Mouse (Mus musculus): Measurements from ENCODE around the gene Gm38394. TPM values are rescaled to one million over a fixed set of nuclear protein-coding genes. Genes with fewer than 3 reads are reported as not detected.

Gene Gm38394
- polyA plus RNA-seq, 1 experiment from 2014 or later = 10.4 TPM

DNA sequence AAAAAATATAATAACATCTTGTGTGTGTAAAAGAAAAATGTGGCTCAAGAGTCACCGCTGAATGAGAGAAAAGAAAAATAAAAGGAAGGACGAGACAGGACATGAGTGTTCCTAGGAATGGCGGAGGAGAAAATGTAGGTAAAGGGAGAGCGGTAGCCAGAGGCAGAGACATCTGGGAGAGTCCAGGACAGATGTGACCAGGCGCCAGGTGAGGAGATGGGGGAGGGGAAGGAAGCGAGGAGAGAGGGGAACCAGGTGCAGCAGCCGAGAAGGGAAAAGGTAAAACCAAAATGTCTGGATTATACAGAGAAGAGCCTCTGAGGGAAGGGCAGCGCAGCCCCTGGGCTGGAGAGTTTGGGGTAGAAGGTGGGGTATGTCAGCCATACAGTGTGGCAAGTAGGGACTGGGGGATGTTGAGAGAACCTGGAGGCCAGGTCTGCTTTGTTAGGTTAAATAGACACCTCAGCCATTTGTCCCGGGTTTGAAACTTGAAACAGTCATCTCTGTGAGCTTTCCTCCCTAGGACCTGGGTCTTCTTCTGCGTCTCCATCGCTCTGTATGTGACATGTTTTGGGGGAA, 32.5 kb upstream of the Gm38394 start:
- Histone ChIP-seq H3K4me1 (replicated peaks; ENCODE audit: control insufficient read depth, insufficient read depth, low read length) (no peaks in the 10 kb centered on the region; the same call in 1 of the 2 replicates), H3K36me3 (ENCODE audit: control insufficient read depth, insufficient read depth, low read length) (no peaks in the 10 kb centered on the region), H3K27ac (ENCODE audit: low read depth, low read length) (no peak overlapping the region), H3K9ac (ENCODE audit: low read depth, low read length) (no peak overlapping the region), H3K4me2 (replicated peaks; ENCODE audit: low read depth, low read length) (no peak overlapping the region), H3K27me3 (ENCODE audit: control insufficient read depth, insufficient read depth, low read length) (no peaks in the 10 kb centered on the region), H3K9me3 (ENCODE audit: control insufficient read depth, low read length) (no peaks in the 10 kb centered on the region), H3K4me3 (ENCODE audit: low read depth, low read length) (no peak overlapping the region)
- no peak for ATAC-seq (ENCODE audit: low FRiP score)
- DNase-seq (ENCODE audit: low spot score) = no peak
- WGBS = 65% methylated on average over 11 of the region's 11 CpGs

DNA sequence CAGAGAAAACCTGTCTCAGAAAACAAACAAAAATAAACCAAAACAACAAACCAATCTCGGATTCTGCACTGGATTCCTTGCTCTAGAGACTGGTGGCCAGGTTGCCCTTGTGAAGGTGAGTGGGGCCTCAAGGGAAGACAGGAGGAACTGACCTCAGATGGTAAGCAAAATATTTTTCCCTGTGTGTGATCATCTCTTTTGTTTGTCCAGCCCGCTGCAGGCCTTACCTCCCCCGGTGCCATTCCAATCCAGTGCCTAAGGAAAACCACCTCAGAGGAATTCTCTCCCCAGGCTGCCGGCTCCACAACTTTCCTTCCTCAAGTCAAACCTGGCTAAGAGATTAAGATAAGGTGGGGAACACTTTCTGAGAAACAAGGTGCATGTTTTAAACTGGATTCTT, 31.1 kb upstream of the Gm38394 start:
- H3K4me3 ChIP-seq (ENCODE audit: low read depth, low read length) = no peak overlapping the region
- no peak overlapping the region for H3K4me2 ChIP-seq (replicated peaks; ENCODE audit: low read depth, low read length)
- no peaks in the 10 kb centered on the region for H3K9me3 ChIP-seq (ENCODE audit: control insufficient read depth, low read length)
- no peaks in the 10 kb centered on the region for H3K27me3 ChIP-seq (ENCODE audit: control insufficient read depth, insufficient read depth, low read length)
- ATAC-seq (ENCODE audit: low FRiP score) (no peak), DNase-seq (ENCODE audit: low spot score) (no peak)
- WGBS = 51% methylated on average over 4 of the region's 4 CpGs
- H3K4me1 ChIP-seq (replicated peaks; ENCODE audit: control insufficient read depth, insufficient read depth, low read length) = no peaks in the 10 kb centered on the region; the same call in 1 of the 2 replicates
- H3K9ac ChIP-seq (ENCODE audit: low read depth, low read length) = no peak overlapping the region
- no peaks in the 10 kb centered on the region for H3K36me3 ChIP-seq (ENCODE audit: control insufficient read depth, insufficient read depth, low read length)
- no peak overlapping the region for H3K27ac ChIP-seq (ENCODE audit: low read depth, low read length)

DNA sequence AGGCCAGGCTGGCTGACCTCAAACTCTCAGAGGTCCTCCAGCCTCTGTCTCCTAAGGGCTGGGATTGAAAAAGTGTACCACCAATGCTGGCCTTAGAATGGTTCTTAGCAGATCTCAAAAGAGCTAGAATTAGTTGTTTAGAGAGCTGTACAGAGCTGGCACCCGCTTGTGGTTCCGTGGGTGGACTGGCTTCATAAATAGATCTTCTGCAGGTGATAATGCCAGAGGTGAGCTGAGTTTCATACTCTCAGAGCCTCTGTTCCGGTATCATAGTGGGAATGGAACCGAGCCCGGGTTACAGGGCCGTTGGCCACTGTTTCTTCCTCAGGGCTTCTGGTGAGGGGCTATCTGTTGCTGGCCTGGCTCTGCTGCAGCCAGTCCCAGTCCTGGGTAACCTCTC, 29.9 kb upstream of the Gm38394 start:
- ATAC-seq (ENCODE audit: low FRiP score) (no peak), DNase-seq (ENCODE audit: low spot score) (no peak)
- WGBS = 95% methylated on average over 6 of the region's 6 CpGs
- H3K27me3 ChIP-seq (ENCODE audit: control insufficient read depth, insufficient read depth, low read length) = no peaks in the 10 kb centered on the region
- no peaks in the 10 kb centered on the region; the same call in 1 of the 2 replicates for H3K4me1 ChIP-seq (replicated peaks; ENCODE audit: control insufficient read depth, insufficient read depth, low read length)
- no peaks in the 10 kb centered on the region for H3K9me3 ChIP-seq (ENCODE audit: control insufficient read depth, low read length)
- H3K36me3 ChIP-seq (ENCODE audit: control insufficient read depth, insufficient read depth, low read length) = no peaks in the 10 kb centered on the region
- no peak overlapping the region for H3K4me3 ChIP-seq (ENCODE audit: low read depth, low read length)
- no peak overlapping the region for H3K9ac ChIP-seq (ENCODE audit: low read depth, low read length)
- no peak overlapping the region for H3K4me2 ChIP-seq (replicated peaks; ENCODE audit: low read depth, low read length)
- no peak overlapping the region for H3K27ac ChIP-seq (ENCODE audit: low read depth, low read length)

DNA sequence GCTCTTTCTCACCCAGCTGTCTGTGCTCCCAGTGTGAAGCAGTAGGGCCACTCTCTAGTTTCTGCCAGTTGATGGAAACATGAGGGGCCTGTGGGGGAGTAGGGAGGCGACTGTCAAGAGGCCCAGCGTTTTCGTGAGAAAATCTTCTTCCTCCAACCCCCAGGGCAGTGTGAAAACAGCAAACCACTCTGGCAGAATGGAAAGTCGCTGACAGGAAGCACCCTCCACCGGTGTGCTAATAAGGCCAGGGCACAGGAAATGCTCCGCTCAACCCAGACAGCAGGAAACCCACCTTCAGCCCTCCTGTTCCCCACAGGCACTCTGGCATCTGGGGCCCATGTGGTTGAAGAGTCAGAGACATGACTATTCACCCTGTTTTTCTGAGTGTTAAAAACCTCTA, 28.8 kb upstream of the Gm38394 start, which contains the start of gene Lax1:
Gene Lax1, minus strand, starts transcription at position 212 of the 400 bp plus-strand sequence.
- H3K4me1 ChIP-seq (replicated peaks; ENCODE audit: control insufficient read depth, insufficient read depth, low read length) = no peaks in the 10 kb centered on the region; the same call in 1 of the 2 replicates
- no peak for ATAC-seq (ENCODE audit: low FRiP score)
- H3K9ac ChIP-seq (ENCODE audit: low read depth, low read length) = no peak within 1 kb of the TSS
- no peak within 1 kb of the TSS for H3K4me2 ChIP-seq (replicated peaks; ENCODE audit: low read depth, low read length)
- DNase-seq (ENCODE audit: low spot score) = no peak
- no peaks in the 10 kb centered on the region for H3K36me3 ChIP-seq (ENCODE audit: control insufficient read depth, insufficient read depth, low read length)
- 46% methylated on average over 6 of the region's 6 CpGs for WGBS
- H3K27ac ChIP-seq (ENCODE audit: low read depth, low read length) = no peak within 1 kb of the TSS
- no peaks in the 10 kb centered on the region for H3K27me3 ChIP-seq (ENCODE audit: control insufficient read depth, insufficient read depth, low read length)
- H3K9me3 ChIP-seq (ENCODE audit: control insufficient read depth, low read length) = no peaks in the 10 kb centered on the region
- no peak within 1 kb of the TSS for H3K4me3 ChIP-seq (ENCODE audit: low read depth, low read length)

DNA sequence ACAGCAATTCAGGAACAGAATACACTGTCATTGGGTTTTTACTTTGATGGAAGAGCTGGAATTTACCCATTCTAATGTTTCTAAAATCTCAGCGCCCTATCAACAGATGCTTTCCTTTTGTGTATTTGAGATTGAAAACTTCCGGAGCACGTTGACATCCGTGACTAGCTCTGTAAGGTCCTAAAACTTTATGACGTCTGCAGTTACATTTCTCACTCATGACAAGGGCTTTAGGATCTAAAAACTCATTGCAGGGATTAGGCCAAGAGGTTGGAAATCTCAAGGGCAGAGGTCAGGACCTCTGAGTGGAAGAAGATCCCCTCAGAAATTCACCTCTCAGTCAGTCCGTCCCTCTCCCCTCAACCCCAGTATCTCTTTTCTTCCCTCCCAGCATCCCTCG, 27.2 kb upstream of the Gm38394 start:
- DNase-seq (ENCODE audit: low spot score) = no peak
- no peak overlapping the region for H3K27ac ChIP-seq (ENCODE audit: low read depth, low read length)
- no peaks in the 10 kb centered on the region for H3K36me3 ChIP-seq (ENCODE audit: control insufficient read depth, insufficient read depth, low read length)
- WGBS = 79% methylated on average over 7 of the region's 7 CpGs
- no peak overlapping the region for H3K4me3 ChIP-seq (ENCODE audit: low read depth, low read length)
- no peak overlapping the region for H3K9ac ChIP-seq (ENCODE audit: low read depth, low read length)
- H3K4me1 ChIP-seq (replicated peaks; ENCODE audit: control insufficient read depth, insufficient read depth, low read length) = no peaks in the 10 kb centered on the region
- H3K27me3 ChIP-seq (ENCODE audit: control insufficient read depth, insufficient read depth, low read length) = no peaks in the 10 kb centered on the region
- H3K4me2 ChIP-seq (replicated peaks; ENCODE audit: low read depth, low read length) = no peak overlapping the region
- ATAC-seq (ENCODE audit: low FRiP score) = no peak
- H3K9me3 ChIP-seq (ENCODE audit: control insufficient read depth, low read length) = no peaks in the 10 kb centered on the region

DNA sequence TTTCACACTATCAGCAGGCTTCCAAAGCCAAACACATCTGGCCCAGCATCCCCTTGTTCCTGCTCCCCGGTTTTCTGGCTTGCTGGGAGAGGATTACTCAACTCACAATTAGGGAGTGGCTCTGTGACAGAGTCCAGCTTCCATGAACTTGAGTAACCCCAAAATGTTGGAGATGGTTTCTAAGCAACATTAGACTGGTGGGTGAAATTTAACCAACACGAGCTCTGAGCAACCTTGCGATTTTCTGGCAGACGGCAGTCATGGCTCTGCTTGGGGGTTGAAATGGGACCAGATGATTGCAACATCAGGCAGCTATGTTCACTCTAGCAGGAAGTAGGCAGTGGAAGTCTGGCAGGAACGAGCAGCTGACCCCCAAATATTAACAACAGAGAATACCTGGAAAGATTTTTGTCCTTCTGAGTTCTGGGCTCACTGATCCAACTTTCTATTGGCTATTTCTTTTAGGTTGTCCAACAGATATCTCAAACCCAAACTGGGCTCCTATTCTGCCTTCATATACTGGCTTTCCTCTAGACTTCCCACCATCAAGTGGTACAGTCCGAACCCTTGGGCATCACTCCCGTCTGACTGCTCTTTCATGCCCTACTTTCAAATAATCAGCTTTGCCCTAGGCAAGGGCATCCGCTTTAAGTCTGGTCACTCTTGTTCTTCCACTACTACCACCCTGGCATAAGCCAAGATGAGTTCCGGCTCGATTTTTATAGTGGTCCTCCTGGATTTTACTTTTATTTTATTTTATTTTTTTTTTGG, 24.8 kb upstream of the Gm38394 start:
- 81% methylated on average over 10 of the region's 10 CpGs for WGBS
- ATAC-seq (ENCODE audit: low FRiP score) (no peak), DNase-seq (ENCODE audit: low spot score) (no peak)

DNA sequence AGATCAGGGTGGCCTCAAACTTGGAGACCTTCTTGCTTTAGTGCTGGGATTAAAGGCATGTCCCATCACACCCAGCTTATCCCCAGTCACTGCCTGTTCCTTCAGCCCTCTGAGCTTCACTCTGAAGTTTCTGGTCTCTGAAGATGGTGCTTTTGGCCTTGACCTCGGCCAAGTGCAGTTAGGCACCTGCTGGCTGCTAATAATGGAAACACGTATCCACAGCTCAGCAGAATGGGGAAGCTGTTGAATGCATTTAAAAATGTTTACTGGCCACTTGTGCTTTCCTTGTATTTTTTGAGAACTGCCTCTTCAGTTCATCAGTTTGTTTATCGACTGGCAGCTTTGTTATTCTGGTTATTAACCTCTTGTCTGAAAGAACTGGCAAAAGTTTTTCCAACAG, 10.7 kb upstream of the Gm38394 start:
- ATAC-seq (ENCODE audit: low FRiP score) (no peak), DNase-seq (ENCODE audit: low spot score) (no peak)
- Histone ChIP-seq H3K4me2 (replicated peaks; ENCODE audit: low read depth, low read length) (no peak overlapping the region), H3K27ac (ENCODE audit: low read depth, low read length) (no peak overlapping the region), H3K4me1 (replicated peaks; ENCODE audit: control insufficient read depth, insufficient read depth, low read length) (no peaks in the 10 kb centered on the region), H3K4me3 (ENCODE audit: low read depth, low read length) (no peak overlapping the region), H3K36me3 (ENCODE audit: control insufficient read depth, insufficient read depth, low read length) (no peaks in the 10 kb centered on the region), H3K9me3 (ENCODE audit: control insufficient read depth, low read length) (no peaks in the 10 kb centered on the region), H3K27me3 (ENCODE audit: control insufficient read depth, insufficient read depth, low read length) (no peaks in the 10 kb centered on the region), H3K9ac (ENCODE audit: low read depth, low read length) (no peak overlapping the region)
- WGBS = 82% methylated on average over 3 of the region's 3 CpGs

More for the DNA sequence above, 24.8 kb upstream of the Gm38394 start:
- H3K4me1 ChIP-seq (replicated peaks; ENCODE audit: control insufficient read depth, insufficient read depth, low read length) = no peaks in the 10 kb centered on the region
- H3K36me3 ChIP-seq (ENCODE audit: control insufficient read depth, insufficient read depth, low read length) = no peaks in the 10 kb centered on the region
- no peak overlapping the region for H3K4me2 ChIP-seq (replicated peaks; ENCODE audit: low read depth, low read length)
- no peaks in the 10 kb centered on the region for H3K27me3 ChIP-seq (ENCODE audit: control insufficient read depth, insufficient read depth, low read length)
- H3K9me3 ChIP-seq (ENCODE audit: control insufficient read depth, low read length) = no peaks in the 10 kb centered on the region
- H3K27ac ChIP-seq (ENCODE audit: low read depth, low read length) = no peak overlapping the region
- H3K4me3 ChIP-seq (ENCODE audit: low read depth, low read length) = no peak overlapping the region
- H3K9ac ChIP-seq (ENCODE audit: low read depth, low read length) = no peak overlapping the region

DNA sequence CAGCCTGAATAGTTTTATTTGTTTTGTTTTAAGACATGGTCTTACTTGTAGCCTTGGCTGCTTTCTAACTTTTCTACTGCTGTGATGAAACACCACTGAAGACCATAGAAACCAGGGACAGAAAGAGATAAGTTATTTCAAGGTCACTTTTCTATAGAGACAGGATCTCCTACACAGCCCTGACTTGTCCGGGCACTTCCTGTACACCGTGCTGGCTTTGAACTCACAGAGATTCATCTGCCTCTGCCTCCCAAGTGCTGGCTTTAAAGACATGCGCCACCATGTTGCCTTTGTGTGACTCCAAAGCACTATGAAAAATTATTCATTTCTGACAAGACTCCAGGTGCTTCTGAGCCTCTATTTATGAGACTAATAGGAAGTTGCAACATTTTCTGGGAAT, 10.1 kb upstream of the Gm38394 start:
- Histone ChIP-seq H3K27me3 (ENCODE audit: control insufficient read depth, insufficient read depth, low read length) (no peaks in the 10 kb centered on the region), H3K36me3 (ENCODE audit: control insufficient read depth, insufficient read depth, low read length) (no peaks in the 10 kb centered on the region), H3K4me3 (ENCODE audit: low read depth, low read length) (no peak overlapping the region), H3K4me2 (replicated peaks; ENCODE audit: low read depth, low read length) (no peak overlapping the region), H3K27ac (ENCODE audit: low read depth, low read length) (no peak overlapping the region), H3K9me3 (ENCODE audit: control insufficient read depth, low read length) (no peaks in the 10 kb centered on the region), H3K9ac (ENCODE audit: low read depth, low read length) (no peak overlapping the region), H3K4me1 (replicated peaks; ENCODE audit: control insufficient read depth, insufficient read depth, low read length) (no peaks in the 10 kb centered on the region)
- no peak for DNase-seq (ENCODE audit: low spot score)
- WGBS = 91% methylated on average over 3 of the region's 3 CpGs
- ATAC-seq (ENCODE audit: low FRiP score) = no peak

DNA sequence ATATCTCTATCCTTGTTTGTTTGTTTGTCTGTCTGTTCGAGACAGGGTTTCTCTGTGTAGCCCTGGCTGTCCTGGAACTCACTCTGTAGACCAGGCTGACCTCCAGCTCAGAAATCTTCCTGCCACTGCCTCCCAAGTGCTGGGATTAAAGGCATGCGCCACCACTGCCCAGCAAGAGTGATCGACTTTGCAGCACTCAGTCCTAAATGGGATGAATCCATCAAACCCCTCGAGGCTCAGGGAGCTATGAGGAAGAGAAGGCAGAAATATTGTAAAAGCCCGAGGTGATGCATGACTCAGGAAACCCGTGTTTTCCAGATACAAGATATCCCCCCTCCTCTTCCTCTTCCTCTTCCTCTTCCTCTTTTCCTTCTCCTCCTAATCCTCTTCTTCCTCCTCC, 9.7 kb upstream of the Gm38394 start:
- Histone ChIP-seq H3K4me2 (replicated peaks; ENCODE audit: low read depth, low read length) (no peak overlapping the region), H3K36me3 (ENCODE audit: control insufficient read depth, insufficient read depth, low read length) (no peaks in the 10 kb centered on the region), H3K27me3 (ENCODE audit: control insufficient read depth, insufficient read depth, low read length) (no peaks in the 10 kb centered on the region), H3K4me1 (replicated peaks; ENCODE audit: control insufficient read depth, insufficient read depth, low read length) (no peaks in the 10 kb centered on the region), H3K9me3 (ENCODE audit: control insufficient read depth, low read length) (no peaks in the 10 kb centered on the region), H3K4me3 (ENCODE audit: low read depth, low read length) (no peak overlapping the region), H3K9ac (ENCODE audit: low read depth, low read length) (no peak overlapping the region), H3K27ac (ENCODE audit: low read depth, low read length) (no peak overlapping the region)
- DNase-seq (ENCODE audit: low spot score) (no peak), ATAC-seq (ENCODE audit: low FRiP score) (no peak)
- 90% methylated on average over 6 of the region's 6 CpGs for WGBS
